Mouse (Mus musculus) small intestine, adult 2 months (tissue): Measurements from ENCODE around the gene Ak5. TPM values are rescaled to one million over a fixed set of nuclear protein-coding genes. Genes with fewer than 3 reads are reported as not detected.
"Not testable (repeated sequence)": the region's sequence is repeated elsewhere in the genome, so short reads cannot be mapped to it uniquely, and the experiment has no call there.

ENCODE experiments used
- H3K27ac ChIP-seq: fragments of 200-500 bp; 2 replicates; pipeline ENCODE4 v1.5.1; 2012; ENCODE audit warnings: low read depth, low read length, control low read depth, inconsistent platforms; ENCODE audit not compliant: insufficient read depth
- H3K27me3 ChIP-seq: fragments of 200-500 bp; 2 replicates; pipeline ENCODE4 v1.6.1; 2012; ENCODE audit warnings: mild to moderate bottlenecking, moderate library complexity, low read length, inconsistent platforms; ENCODE audit not compliant: control insufficient read depth, insufficient read depth
- H3K36me3 ChIP-seq: fragments of 200-500 bp; 2 replicates; pipeline ENCODE4 v1.6.1; 2012; ENCODE audit warnings: mild to moderate bottlenecking, low read length, control low read depth, inconsistent platforms; ENCODE audit not compliant: control insufficient read depth, insufficient read depth
- H3K4me1 ChIP-seq: fragments of 200-500 bp; 2 replicates; pipeline ENCODE4 v1.6.1; 2012; ENCODE audit warnings: low read length, inconsistent platforms, mixed read lengths; ENCODE audit not compliant: control insufficient read depth, insufficient read depth, insufficient read length
- H3K4me3 ChIP-seq: fragments of 200-500 bp; 2 replicates; pipeline ENCODE4 v1.5.1; 2012; ENCODE audit warnings: low read depth, mild to moderate bottlenecking, control low read depth, inconsistent platforms, low read length, moderate library complexity
- CTCF ChIP-seq: fragments of 200-500 bp; IDR thresholded peaks from 2 replicates; pipeline ENCODE4 v1.5.1; 2012; ENCODE audit warnings: low read depth, mild to moderate bottlenecking, control low read depth, inconsistent platforms, low read length, moderate library complexity, mixed read lengths; ENCODE audit not compliant: insufficient replicate concordance, insufficient read length; ENCODE audit errors: extremely low read depth
- POLR2A ChIP-seq: fragments of 200-500 bp; IDR thresholded peaks from 2 replicates; pipeline ENCODE4 v1.6.1; 2012; ENCODE audit warnings: low read depth, mild to moderate bottlenecking, control low read depth, inconsistent platforms, low read length, moderate library complexity
- WGBS: fragments of 180-500 bp; shearing (Covaris S2); methylation state at CpG from one replicate; pipeline ENCODE4 v1.1.7; 2018; 5-methylcytosine and 5-hydroxymethylcytosine counted together
- polyA plus RNA-seq: library from polyadenylated mRNA; depleted of rRNA; stranded (reverse); fragments of >200 nt; gene quantifications from 2 replicates; pipeline ENCODE4 v1.2.3, GENCODE M21; 2012

Gene Ak5
- polyA plus RNA-seq, 1 experiment: not detected

GRCm38 (mm10) chr3:152592767-152593425, 75.3 kb downstream of the Ak5 start:
- 46% methylated on average over 8 of the region's 8 CpGs for WGBS
- no peak for TF ChIP-seq POLR2A
- no peak for TF ChIP-seq CTCF
- Histone ChIP-seq H3K36me3 (no peaks in the 10 kb centered on the region), H3K27ac (no peak overlapping the region), H3K4me1 (no peaks in the 10 kb centered on the region), H3K4me3 (no peak overlapping the region), H3K27me3 (no peaks in the 10 kb centered on the region)

- H3K4me1 ChIP-seq: no peaks in the 10 kb centered on the region
- no peak overlapping the region for H3K4me3 ChIP-seq
- no peaks in the 10 kb centered on the region for H3K36me3 ChIP-seq
- TF ChIP-seq CTCF: no peak
- no peak for TF ChIP-seq POLR2A
- H3K27me3 ChIP-seq: no peaks in the 10 kb centered on the region
- 24% methylated on average over 7 of the region's 7 CpGs for WGBS
- H3K27ac ChIP-seq: no peak overlapping the region
These were observed 77.7 kb downstream of the Ak5 start for GRCm38 (mm10) chr3:152590491-152590890.

GRCm38 (mm10) chr3:152589101-152589500, 79.1 kb downstream of the Ak5 start:
- 76% methylated on average over 3 of the region's 3 CpGs for WGBS
- not testable (repeated sequence) for H3K4me1 ChIP-seq, H3K27ac ChIP-seq, H3K4me3 ChIP-seq, H3K27me3 ChIP-seq, H3K36me3 ChIP-seq

DNA sequence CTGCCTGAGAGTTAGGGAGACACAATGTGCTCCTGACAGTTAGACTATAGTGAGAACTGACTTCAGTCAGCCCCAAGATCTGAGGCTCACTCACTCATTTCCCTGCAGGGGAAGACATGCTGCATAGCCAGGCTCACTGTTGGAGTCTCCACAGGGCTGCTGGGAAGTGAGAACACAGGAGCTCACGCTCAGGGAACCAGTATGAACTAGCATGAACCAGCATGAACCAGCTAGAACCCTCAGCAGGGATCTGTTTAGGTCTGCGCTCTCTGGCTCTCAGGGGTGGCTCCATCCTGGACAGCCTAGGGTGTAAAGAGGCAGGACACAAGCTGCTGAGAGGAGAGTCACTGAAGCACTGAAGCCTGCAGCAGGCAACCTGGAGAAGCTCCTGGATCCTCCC, 81.2 kb downstream of the Ak5 start:
- no peaks in the 10 kb centered on the region for H3K4me1 ChIP-seq
- no peak overlapping the region for H3K4me3 ChIP-seq
- no peaks in the 10 kb centered on the region for H3K27me3 ChIP-seq
- H3K36me3 ChIP-seq: no peaks in the 10 kb centered on the region
- WGBS: 70% methylated on average over 2 of the region's 2 CpGs
- no peak overlapping the region for H3K27ac ChIP-seq
- TF ChIP-seq CTCF (no peak), POLR2A (no peak)

DNA sequence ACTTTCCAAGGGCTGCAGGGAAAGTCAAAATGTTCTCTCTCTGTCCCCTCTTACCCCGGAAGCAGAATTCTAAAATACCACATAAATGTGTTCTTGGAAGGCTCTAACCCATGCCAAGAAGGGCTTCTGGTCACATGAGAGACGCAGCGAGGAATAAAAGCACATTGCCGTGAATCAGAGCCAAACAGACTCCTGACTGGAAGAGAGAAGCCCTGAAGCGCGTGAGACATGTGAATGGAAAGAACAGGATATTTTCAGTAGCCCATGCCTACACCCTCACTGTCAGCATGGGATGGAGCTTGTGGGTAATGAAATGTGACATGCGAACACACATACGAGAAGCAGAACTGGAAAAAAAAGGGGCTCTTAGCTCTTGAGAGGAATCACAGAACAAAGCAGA, 82.0 kb downstream of the Ak5 start:
- Histone ChIP-seq H3K4me1 (no peaks in the 10 kb centered on the region), H3K4me3 (no peak overlapping the region), H3K36me3 (no peaks in the 10 kb centered on the region), H3K27ac (no peak overlapping the region), H3K27me3 (no peaks in the 10 kb centered on the region)
- 81% methylated on average over 8 of the region's 8 CpGs for WGBS
- TF ChIP-seq CTCF (no peak), POLR2A (no peak)

DNA sequence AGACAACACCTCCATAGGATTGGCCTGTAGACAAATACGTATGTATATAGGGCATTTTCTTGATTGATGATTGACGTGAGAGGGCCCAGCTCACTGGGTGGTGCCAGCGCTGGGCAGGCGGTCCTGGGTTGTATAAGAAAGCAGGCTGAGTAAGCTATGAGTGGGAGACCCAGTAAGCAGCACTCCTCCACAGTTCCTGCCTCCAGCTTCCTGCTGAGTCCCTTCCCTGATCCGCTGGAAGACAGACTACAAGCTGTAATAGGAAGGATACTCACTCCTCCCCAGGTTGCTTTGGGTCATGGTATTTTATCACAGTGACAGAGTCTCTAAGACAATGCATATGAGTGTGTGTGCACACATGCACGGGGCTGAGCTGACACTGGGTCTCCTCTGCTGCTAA, 82.6 kb downstream of the Ak5 start:
- H3K4me1 ChIP-seq: no peaks in the 10 kb centered on the region
- H3K27me3 ChIP-seq: no peaks in the 10 kb centered on the region
- no peak for TF ChIP-seq CTCF
- TF ChIP-seq POLR2A: no peak
- no peak overlapping the region for H3K4me3 ChIP-seq
- no peak overlapping the region for H3K27ac ChIP-seq
- 73% methylated on average over 6 of the region's 6 CpGs for WGBS
- H3K36me3 ChIP-seq: no peaks in the 10 kb centered on the region

GRCm38 (mm10) chr3:152583033-152583432, 85.1 kb downstream of the Ak5 start:
- Histone ChIP-seq H3K4me1 (no peaks in the 10 kb centered on the region), H3K4me3 (no peak overlapping the region), H3K36me3 (no peaks in the 10 kb centered on the region), H3K27me3 (no peaks in the 10 kb centered on the region), H3K27ac (no peak overlapping the region)
- TF ChIP-seq CTCF (no peak), POLR2A (no peak)

DNA sequence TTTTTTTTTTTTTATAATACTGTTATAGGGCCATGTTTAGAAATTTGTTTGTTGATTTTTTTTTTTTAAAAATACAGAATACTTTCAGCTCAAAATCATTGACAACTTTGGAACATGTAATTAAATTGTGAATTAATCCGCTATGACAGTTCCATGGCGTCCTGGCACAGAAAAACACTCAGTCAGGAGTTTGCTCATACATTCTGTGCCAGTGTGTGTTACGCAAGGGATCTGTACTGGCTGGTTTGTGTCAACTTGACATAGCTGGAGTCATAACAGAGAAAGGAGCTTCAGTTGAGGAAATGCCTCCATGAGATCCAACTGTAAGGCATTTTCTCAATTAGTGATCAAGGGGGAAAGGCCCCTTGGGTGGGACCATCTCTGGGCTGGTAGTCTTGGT, 86.3 kb downstream of the Ak5 start:
- H3K27me3 ChIP-seq, H3K4me1 ChIP-seq, H3K4me3 ChIP-seq, H3K36me3 ChIP-seq, H3K27ac ChIP-seq: not testable (repeated sequence)
- WGBS: 93% methylated on average over 3 of the region's 3 CpGs
